Mouse (Mus musculus) heart, embryonic 15.5 days (tissue): ENCODE results near the gene Yipf6. TPM values are rescaled to one million over a fixed set of nuclear protein-coding genes. Genes with fewer than 3 reads are reported as not detected.
A peak's percentile ranks its signal among the peaks of the same experiment; 100 is the strongest.

ENCODE experiments used
- ATAC-seq: fragments of 200-750 bp; cut with Nextera tagmentation; replicated peaks from 2 replicates; pipeline ENCODE4 v1.8.0; 2017; ENCODE audit warnings: low read depth, moderate TSS enrichment; ENCODE audit not compliant: insufficient number of reproducible peaks, insufficient read depth, low FRiP score
- H3K27ac ChIP-seq: fragments of 300-500 bp; sonication (generic); 2 replicates; pipeline ENCODE4 v1.5.1; 2015; ENCODE audit warnings: mild to moderate bottlenecking, inconsistent platforms
- H3K27me3 ChIP-seq: fragments of 300-500 bp; sonication (generic); 2 replicates; pipeline ENCODE4 v1.6.1; 2015; ENCODE audit warnings: inconsistent platforms
- H3K36me3 ChIP-seq: fragments of 300-500 bp; sonication (generic); 2 replicates; pipeline ENCODE4 v1.6.1; 2015; ENCODE audit warnings: mild to moderate bottlenecking, inconsistent platforms
- H3K4me1 ChIP-seq: fragments of 300-500 bp; sonication (generic); replicated peaks from 2 replicates; pipeline ENCODE4 v1.6.1; 2015; ENCODE audit warnings: inconsistent platforms
- H3K4me2 ChIP-seq: fragments of 300-500 bp; sonication (generic); 2 replicates; pipeline ENCODE4 v1.6.1; 2015; ENCODE audit warnings: inconsistent platforms, mild to moderate bottlenecking, moderate library complexity
- H3K4me3 ChIP-seq: fragments of 300-500 bp; sonication (generic); 2 replicates; pipeline ENCODE4 v1.5.1; 2015; ENCODE audit warnings: mild to moderate bottlenecking, inconsistent platforms
- H3K9ac ChIP-seq: fragments of 300-500 bp; sonication (generic); 2 replicates; pipeline ENCODE4 v1.6.1; 2015; ENCODE audit warnings: mild to moderate bottlenecking, inconsistent platforms
- H3K9me3 ChIP-seq: fragments of 300-500 bp; sonication (generic); replicated peaks from 2 replicates; pipeline ENCODE4 v1.6.1; 2016; ENCODE audit warnings: inconsistent platforms
- WGBS: fragments of 180-500 bp; shearing (Covaris S2); methylation state at CpG from one replicate; pipeline ENCODE4 v1.1.7; 2015; ENCODE audit warnings: mixed read lengths; 5-methylcytosine and 5-hydroxymethylcytosine counted together
- polyA plus RNA-seq: library from polyadenylated mRNA; unstranded; fragments of >200 nt; fragmentation: Nextera tagmentation; extraction: Ambion mirVana; gene quantifications from 2 replicates; pipeline ENCODE4 v1.2.1, GENCODE M21; 2015

Gene Yipf6
- 16.3 and 16.9 TPM in 2 replicates for polyA plus RNA-seq

- Histone ChIP-seq H3K4me1 (peaks cover 6% of the 10 kb centered on the region), H3K9ac (peak within 1 kb of the TSS; percentile 68), H3K4me2 (peak within 1 kb of the TSS; percentile 75), H3K27ac (peak within 1 kb of the TSS; percentile 94), H3K36me3 (no peaks in the 10 kb centered on the region), H3K27me3 (no peaks in the 10 kb centered on the region), H3K4me3 (peak within 1 kb of the TSS; percentile 67), H3K9me3 (no peaks in the 10 kb centered on the region)
- 61% methylated on average over 3 of the region's 3 CpGs for WGBS
- no peak for ATAC-seq
Measured at GRCm38 (mm10) chrX:98936101-98936500, at the start of gene Yipf6. Gene Yipf6, plus strand, starts transcription at chrX:98936316.

GRCm38 (mm10) chrX:98890072-98890405 is 46.1 kb upstream of the Yipf6 start:
- ATAC-seq, result no peak; the same call in 1 of the 2 replicates
- Histone ChIP-seq H3K27me3 (0 out of 2 replicates have a peak, but pooled peaks cover 7% of the 10 kb centered on the region), H3K4me1 (no peaks in the 10 kb centered on the region), H3K9ac (peak overlapping the region; percentile 57), H3K27ac (peak overlapping the region; percentile 80), H3K4me2 (peak overlapping the region; percentile 73), H3K36me3 (no peaks in the 10 kb centered on the region), H3K9me3 (no peaks in the 10 kb centered on the region), H3K4me3 (peak overlapping the region; percentile 64)
- WGBS, result 11% methylated on average over 14 of the region's 14 CpGs

GRCm38 (mm10) chrX:98890406-98891116 is 45.6 kb upstream of the Yipf6 start, which contains the start of gene Ophn1:
Gene Ophn1, minus strand, starts transcription at chrX:98891025.
- H3K4me3 ChIP-seq, result peak within 1 kb of the TSS; percentile 64

GRCm38 (mm10) chrX:98898307-98898706 is 37.8 kb upstream of the Yipf6 start:
- ATAC-seq, result no peak
- H3K9me3 ChIP-seq, result no peaks in the 10 kb centered on the region
- WGBS, result 60% methylated on average over 3 of the region's 3 CpGs
- H3K4me2 ChIP-seq, result no peak overlapping the region
- no peaks in the 10 kb centered on the region for H3K4me1 ChIP-seq
- H3K4me3 ChIP-seq, result no peak overlapping the region
- no peak overlapping the region for H3K9ac ChIP-seq
- no peaks in the 10 kb centered on the region for H3K27me3 ChIP-seq
- H3K36me3 ChIP-seq, result no peaks in the 10 kb centered on the region
- H3K27ac ChIP-seq, result no peak overlapping the region

More at GRCm38 (mm10) chrX:98890406-98891116, 45.6 kb upstream of the Yipf6 start, which contains the start of gene Ophn1:
- H3K4me2 ChIP-seq, result peak within 1 kb of the TSS; percentile 73
- 0 out of 2 replicates have a peak, but pooled peaks cover 7% of the 10 kb centered on the region for H3K27me3 ChIP-seq
- 6% methylated on average over 48 of the region's 48 CpGs for WGBS
- H3K9me3 ChIP-seq, result no peaks in the 10 kb centered on the region
- peak within 1 kb of the TSS; percentile 57 for H3K9ac ChIP-seq
- H3K4me1 ChIP-seq, result no peaks in the 10 kb centered on the region
- H3K36me3 ChIP-seq, result no peaks in the 10 kb centered on the region
- peak within 1 kb of the TSS; percentile 80 for H3K27ac ChIP-seq
- ATAC-seq, result peak; percentile 88

- H3K27me3 ChIP-seq, result no peaks in the 10 kb centered on the region
- H3K9ac ChIP-seq, result no peak overlapping the region
- WGBS, result 73% methylated on average over 6 of the region's 6 CpGs
- no peaks in the 10 kb centered on the region for H3K36me3 ChIP-seq
- ATAC-seq, result no peak
- no peak overlapping the region for H3K4me3 ChIP-seq
- H3K4me2 ChIP-seq, result no peak overlapping the region
- H3K4me1 ChIP-seq, result no peaks in the 10 kb centered on the region
- H3K27ac ChIP-seq, result no peak overlapping the region
- no peaks in the 10 kb centered on the region for H3K9me3 ChIP-seq
Measured at GRCm38 (mm10) chrX:98904226-98904625, 31.9 kb upstream of the Yipf6 start.

GRCm38 (mm10) chrX:98908910-98909309 is 27.2 kb upstream of the Yipf6 start:
- no peak for ATAC-seq
- 23% methylated on average over 1 of the region's 1 CpGs for WGBS
- Histone ChIP-seq H3K4me3 (no peak overlapping the region), H3K9me3 (no peaks in the 10 kb centered on the region), H3K36me3 (no peaks in the 10 kb centered on the region), H3K4me1 (no peaks in the 10 kb centered on the region), H3K27ac (no peak overlapping the region), H3K27me3 (no peaks in the 10 kb centered on the region), H3K4me2 (no peak overlapping the region), H3K9ac (no peak overlapping the region)

GRCm38 (mm10) chrX:98919423-98919822 is 16.7 kb upstream of the Yipf6 start:
- no peak for ATAC-seq
- no peaks in the 10 kb centered on the region for H3K36me3 ChIP-seq
- no peak overlapping the region for H3K9ac ChIP-seq
- WGBS, result 22% methylated on average over 6 of the region's 6 CpGs
- H3K4me3 ChIP-seq, result no peak overlapping the region
- H3K9me3 ChIP-seq, result no peaks in the 10 kb centered on the region
- no peaks in the 10 kb centered on the region for H3K27me3 ChIP-seq
- H3K27ac ChIP-seq, result no peak overlapping the region
- no peaks in the 10 kb centered on the region for H3K4me1 ChIP-seq
- no peak overlapping the region for H3K4me2 ChIP-seq

- no peaks in the 10 kb centered on the region for H3K36me3 ChIP-seq
- H3K4me1 ChIP-seq, result peaks cover 6% of the 10 kb centered on the region
- 13% methylated on average over 66 of the region's 66 CpGs for WGBS
- peak overlapping the region; percentile 94 for H3K27ac ChIP-seq
- H3K4me2 ChIP-seq, result peak overlapping the region; percentile 75
- peak overlapping the region; percentile 68 for H3K9ac ChIP-seq
- peak; percentile 91 for ATAC-seq
- peak overlapping the region; percentile 67 for H3K4me3 ChIP-seq
- no peaks in the 10 kb centered on the region for H3K27me3 ChIP-seq
- H3K9me3 ChIP-seq, result no peaks in the 10 kb centered on the region
Measured at GRCm38 (mm10) chrX:98936707-98937554, 815 bp downstream of the Yipf6 start.

GRCm38 (mm10) chrX:98937555-98938294 is 1.6 kb downstream of the Yipf6 start:
- H3K4me1 ChIP-seq, result peaks cover 6% of the 10 kb centered on the region
- H3K9me3 ChIP-seq, result no peaks in the 10 kb centered on the region
- ATAC-seq, result peak; percentile 89
- H3K4me3 ChIP-seq, result peak overlapping the region; percentile 67
- H3K9ac ChIP-seq, result peak overlapping the region; percentile 71
- peak overlapping the region; percentile 75 for H3K4me2 ChIP-seq
- H3K36me3 ChIP-seq, result no peaks in the 10 kb centered on the region
- peak overlapping the region; percentile 94 for H3K27ac ChIP-seq
- H3K27me3 ChIP-seq, result no peaks in the 10 kb centered on the region
- 21% methylated on average over 56 of the region's 57 CpGs for WGBS

- H3K9ac ChIP-seq, result no peak overlapping the region
- 17% methylated on average over 5 of the region's 6 CpGs for WGBS
- ATAC-seq, result no peak
- H3K4me1 ChIP-seq, result no peaks in the 10 kb centered on the region
- no peak overlapping the region for H3K4me3 ChIP-seq
- H3K9me3 ChIP-seq, result no peaks in the 10 kb centered on the region
- H3K36me3 ChIP-seq, result no peaks in the 10 kb centered on the region
- H3K4me2 ChIP-seq, result no peak overlapping the region
- no peak overlapping the region for H3K27ac ChIP-seq
- no peaks in the 10 kb centered on the region for H3K27me3 ChIP-seq
Measured at GRCm38 (mm10) chrX:98953941-98954340, 17.8 kb downstream of the Yipf6 start.

GRCm38 (mm10) chrX:98958287-98958686 is 22.2 kb downstream of the Yipf6 start:
- H3K36me3 ChIP-seq, result no peaks in the 10 kb centered on the region
- no peaks in the 10 kb centered on the region for H3K9me3 ChIP-seq
- no peak overlapping the region for H3K4me2 ChIP-seq
- H3K27ac ChIP-seq, result no peak overlapping the region
- ATAC-seq, result no peak
- WGBS, result 81% methylated on average over 9 of the region's 9 CpGs
- no peaks in the 10 kb centered on the region for H3K4me1 ChIP-seq
- H3K9ac ChIP-seq, result no peak overlapping the region
- no peak overlapping the region for H3K4me3 ChIP-seq
- H3K27me3 ChIP-seq, result no peaks in the 10 kb centered on the region
